Mouse (Mus musculus) heart, postnatal 4 days (tissue): ENCODE data around the gene Rgcc. TPM values are rescaled to one million over a fixed set of nuclear protein-coding genes. Genes with fewer than 3 reads are reported as not detected.
A peak's percentile ranks its signal among the peaks of the same experiment; 100 is the strongest.

Experiments
- DNase-seq: peaks from one replicate; pipeline ENCODE4 v3.0.0; 2021
- total RNA-seq, 2 experiments: library from RNA; stranded (reverse); gene quantifications; 2 replicates each; pipeline ENCODE4 v1.2.3; 2021

Gene Rgcc
- total RNA-seq, 2 experiments from 2014 or later = 26.6 to 29.1 TPM

GRCm38 (mm10) chr14:79277922-79278321 lies 23.5 kb downstream of the Rgcc start:
- peak; percentile 32 for DNase-seq

GRCm38 (mm10) chr14:79275870-79276395 lies 25.5 kb downstream of the Rgcc start:
- no peak for DNase-seq

- DNase-seq = no peak
These were observed 26.0 kb downstream of the Rgcc start for GRCm38 (mm10) chr14:79275441-79275840.

GRCm38 (mm10) chr14:79273697-79274477 lies 27.6 kb downstream of the Rgcc start:
- no peak for DNase-seq

GRCm38 (mm10) chr14:79272991-79273390 lies 28.5 kb downstream of the Rgcc start:
- DNase-seq = no peak

- DNase-seq = no peak
These were observed 29.2 kb downstream of the Rgcc start for GRCm38 (mm10) chr14:79272188-79272694.

- no peak for DNase-seq
These were observed 31.9 kb downstream of the Rgcc start for GRCm38 (mm10) chr14:79269551-79269950.

GRCm38 (mm10) chr14:79267878-79268277 lies 33.6 kb downstream of the Rgcc start:
- DNase-seq = no peak

- DNase-seq = no peak
These were observed 34.1 kb downstream of the Rgcc start for GRCm38 (mm10) chr14:79267382-79267781.

- DNase-seq = no peak
These were observed 35.0 kb downstream of the Rgcc start for GRCm38 (mm10) chr14:79266408-79266807.

GRCm38 (mm10) chr14:79265738-79266137 lies 35.7 kb downstream of the Rgcc start:
- no peak for DNase-seq

- DNase-seq = no peak
These were observed 38.1 kb downstream of the Rgcc start for GRCm38 (mm10) chr14:79263321-79263720.

GRCm38 (mm10) chr14:79262677-79263076 lies 38.8 kb downstream of the Rgcc start:
- no peak for DNase-seq

GRCm38 (mm10) chr14:79259062-79259779 lies 42.2 kb downstream of the Rgcc start:
- DNase-seq = no peak

GRCm38 (mm10) chr14:79256656-79257055 lies 44.8 kb downstream of the Rgcc start:
- no peak for DNase-seq

- no peak for DNase-seq
These were observed 45.7 kb downstream of the Rgcc start for GRCm38 (mm10) chr14:79255786-79256185.

- no peak for DNase-seq
These were observed 49.6 kb downstream of the Rgcc start for GRCm38 (mm10) chr14:79251727-79252285.

- DNase-seq = no peak
These were observed 56.9 kb downstream of the Rgcc start for GRCm38 (mm10) chr14:79244571-79244970.

GRCm38 (mm10) chr14:79243038-79243883 lies 58.2 kb downstream of the Rgcc start:
- DNase-seq = no peak

- no peak for DNase-seq
These were observed 59.1 kb downstream of the Rgcc start for GRCm38 (mm10) chr14:79242386-79242720.

GRCm38 (mm10) chr14:79241656-79242385 lies 59.6 kb downstream of the Rgcc start:
- no peak for DNase-seq
